Mouse (Mus musculus) lung, postnatal 36 days (tissue): ENCODE data around the gene Fgf12.

Experiments
- DNase-seq: peaks from one replicate; pipeline ENCODE4 v3.0.0; 2022; ENCODE audit warnings: mixed read lengths

Gene Fgf12

GRCm38 (mm10) chr16:28610940-28611339 lies 141.9 kb downstream of the Fgf12 start:
- peak; percentile 44 for DNase-seq

GRCm38 (mm10) chr16:28603155-28603554 lies 149.7 kb downstream of the Fgf12 start:
- DNase-seq, result no peak

GRCm38 (mm10) chr16:28601723-28602122 lies 151.1 kb downstream of the Fgf12 start:
- no peak for DNase-seq

- no peak for DNase-seq
These were observed 156.8 kb downstream of the Fgf12 start for GRCm38 (mm10) chr16:28596112-28596511.

GRCm38 (mm10) chr16:28593075-28593915 lies 159.6 kb downstream of the Fgf12 start:
- DNase-seq, result peak; percentile 76

DNA sequence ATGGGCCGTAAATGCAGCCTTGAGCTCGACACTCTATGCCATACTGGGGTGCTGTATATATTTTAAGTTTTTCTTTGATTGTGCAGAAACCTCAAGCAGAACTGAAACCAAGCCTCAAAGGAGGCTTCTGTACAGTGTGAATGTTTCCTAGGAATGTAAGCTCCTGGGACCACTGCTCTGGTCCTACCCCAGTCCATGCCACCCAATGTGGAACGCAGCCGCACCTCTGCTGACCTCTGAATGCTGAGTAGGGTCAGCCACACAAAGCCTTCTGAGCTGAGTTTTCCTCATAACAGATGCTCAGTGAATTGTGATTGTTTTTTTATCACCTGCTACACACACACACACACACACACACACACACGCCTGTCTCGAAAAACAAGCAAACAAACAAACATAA lies 160.4 kb downstream of the Fgf12 start:
- DNase-seq, result no peak

GRCm38 (mm10) chr16:28591583-28591982 lies 161.3 kb downstream of the Fgf12 start:
- DNase-seq, result no peak

DNA sequence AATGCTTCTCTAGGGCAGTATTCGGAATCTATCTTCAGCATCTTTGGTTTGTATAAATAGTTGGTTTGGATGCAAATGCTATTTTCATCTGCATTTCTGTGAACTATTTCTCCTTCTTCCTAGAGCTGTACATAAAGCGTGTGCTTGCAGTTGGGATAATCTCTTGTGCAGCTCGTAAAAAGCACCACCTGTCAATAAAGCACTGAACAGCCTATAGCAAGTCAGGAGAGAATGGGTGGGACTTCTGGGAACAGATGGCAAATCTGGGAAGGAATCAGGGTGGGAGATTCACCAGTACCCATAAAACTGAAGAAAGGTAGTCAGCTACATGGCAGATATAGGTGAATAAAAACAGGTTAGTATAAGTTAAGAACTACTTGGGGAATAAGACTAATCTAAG lies 180.7 kb downstream of the Fgf12 start:
- no peak for DNase-seq

DNA sequence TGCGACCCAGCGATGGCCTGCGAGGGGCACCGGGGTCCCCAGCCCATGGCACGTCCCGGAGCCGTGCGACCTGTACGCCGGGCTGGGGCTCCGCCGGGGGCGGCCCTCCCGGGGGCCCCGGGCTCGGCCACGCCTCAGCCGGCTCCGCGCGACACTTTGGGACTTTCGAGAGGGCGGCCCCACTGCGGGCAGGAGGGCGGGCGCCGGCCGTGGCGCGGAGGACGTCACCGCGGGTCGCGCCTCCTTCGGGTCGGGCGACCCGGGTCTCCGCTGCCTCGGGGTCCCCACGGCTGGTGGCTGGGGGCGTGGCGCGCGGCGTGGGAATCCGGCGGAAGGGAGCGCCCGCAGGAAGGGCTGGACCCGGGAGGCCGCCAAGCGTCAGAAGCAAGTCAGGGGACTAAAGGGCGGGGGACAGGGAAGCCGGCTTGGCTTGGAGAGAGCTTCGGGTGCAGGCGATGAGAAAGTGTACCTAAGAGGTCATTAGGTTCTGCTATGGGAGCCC lies 188.1 kb downstream of the Fgf12 start:
- DNase-seq, result no peak

DNA sequence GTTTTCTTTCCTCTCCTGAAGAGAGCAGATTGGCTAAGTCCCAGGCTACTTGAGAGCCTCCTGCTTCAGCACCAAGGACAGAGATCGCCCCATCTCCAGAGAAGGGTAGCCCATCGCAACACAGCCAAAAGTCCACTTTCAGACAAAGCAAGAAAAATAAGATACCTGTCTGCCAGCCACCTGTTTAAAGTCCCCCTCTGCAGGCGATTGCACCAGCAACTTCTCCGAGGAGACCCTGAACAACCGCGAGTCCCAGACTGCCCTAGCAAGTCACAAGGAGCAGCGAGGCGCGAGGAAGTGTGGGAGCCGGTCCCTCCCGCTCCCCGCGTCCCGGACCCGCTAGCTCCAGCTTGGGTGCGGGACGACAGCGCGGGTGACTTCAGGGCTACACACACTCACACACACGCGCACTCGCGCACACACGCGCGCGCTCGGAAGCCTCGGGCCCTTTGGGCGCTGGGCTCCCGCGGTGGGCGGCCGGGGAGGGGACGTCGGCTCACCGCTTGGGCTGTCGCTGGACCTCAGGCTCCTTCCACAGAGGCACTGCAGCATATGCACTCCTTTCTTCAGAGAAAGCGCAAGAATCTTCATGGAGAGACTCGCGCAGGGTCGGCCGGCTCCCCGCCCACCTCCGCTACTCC lies 188.7 kb downstream of the Fgf12 start:
- peak; percentile 9 for DNase-seq

DNA sequence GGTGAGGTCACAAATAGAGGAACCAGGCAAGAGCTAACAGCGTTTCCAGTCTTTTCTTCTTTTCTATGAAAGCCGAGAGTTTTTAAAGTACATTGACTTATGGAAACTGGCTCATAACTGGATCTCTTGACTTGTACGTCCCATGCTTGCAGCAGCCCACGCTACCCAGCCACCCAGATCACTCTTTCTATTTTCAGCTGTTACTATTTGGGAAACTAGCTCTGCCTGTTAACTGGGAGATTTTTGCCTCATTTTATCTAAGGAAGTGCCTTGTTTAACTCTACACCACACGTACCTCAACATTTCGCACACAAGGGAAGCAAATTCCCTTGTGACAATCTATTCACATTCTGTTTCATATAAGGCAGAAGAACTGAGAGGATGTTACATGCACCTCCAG lies 190.0 kb downstream of the Fgf12 start:
- DNase-seq, result no peak

GRCm38 (mm10) chr16:28555219-28555618 lies 197.6 kb downstream of the Fgf12 start:
- DNase-seq, result no peak

- no peak for DNase-seq
These were observed 213.4 kb downstream of the Fgf12 start for GRCm38 (mm10) chr16:28539423-28539822.

DNA sequence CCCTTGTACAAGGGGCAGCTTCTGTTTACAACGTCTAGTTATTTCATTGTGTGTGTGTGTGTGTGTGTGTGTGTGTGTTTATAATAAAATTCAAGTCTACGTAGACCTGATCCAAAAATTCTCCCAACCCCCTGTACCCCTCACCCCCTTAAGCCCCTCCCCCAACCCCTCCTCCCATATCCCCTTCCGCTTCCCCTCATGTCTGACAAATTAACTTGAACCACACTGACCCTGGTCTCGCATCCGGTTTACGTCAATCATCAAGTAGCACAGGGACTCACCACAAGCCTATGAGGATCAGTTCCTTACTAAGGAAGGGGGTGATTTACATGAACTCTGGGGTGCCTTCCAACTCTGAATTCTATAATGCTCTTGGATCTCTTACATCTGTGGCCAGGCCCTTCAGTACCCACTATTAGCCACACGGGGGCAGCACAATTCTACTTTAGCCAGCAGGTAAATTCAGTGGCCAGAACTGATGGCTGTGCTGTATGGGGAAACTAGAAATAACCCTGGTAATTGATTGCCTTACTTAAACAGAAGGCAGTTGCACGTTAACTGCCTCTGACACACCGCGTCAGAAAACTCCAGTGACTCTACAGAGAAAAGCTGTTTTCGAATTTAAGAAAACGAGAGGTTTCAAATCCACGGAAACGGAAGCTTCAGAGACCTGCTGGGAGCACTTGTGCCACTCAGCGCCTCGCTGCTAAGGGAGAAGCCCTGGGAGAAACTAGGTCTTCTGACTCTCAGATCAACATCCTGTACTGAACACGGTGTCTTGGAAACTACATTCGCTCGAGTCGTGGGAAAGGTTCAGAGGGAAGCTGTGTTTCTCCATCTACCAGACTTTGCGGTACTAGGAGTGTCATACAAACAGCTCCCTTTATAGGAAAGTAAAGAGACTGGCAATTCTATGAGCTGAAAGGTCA lies 235.0 kb downstream of the Fgf12 start:
- DNase-seq, result peak; percentile 77

GRCm38 (mm10) chr16:28512446-28512845 lies 240.4 kb downstream of the Fgf12 start:
- no peak for DNase-seq

DNA sequence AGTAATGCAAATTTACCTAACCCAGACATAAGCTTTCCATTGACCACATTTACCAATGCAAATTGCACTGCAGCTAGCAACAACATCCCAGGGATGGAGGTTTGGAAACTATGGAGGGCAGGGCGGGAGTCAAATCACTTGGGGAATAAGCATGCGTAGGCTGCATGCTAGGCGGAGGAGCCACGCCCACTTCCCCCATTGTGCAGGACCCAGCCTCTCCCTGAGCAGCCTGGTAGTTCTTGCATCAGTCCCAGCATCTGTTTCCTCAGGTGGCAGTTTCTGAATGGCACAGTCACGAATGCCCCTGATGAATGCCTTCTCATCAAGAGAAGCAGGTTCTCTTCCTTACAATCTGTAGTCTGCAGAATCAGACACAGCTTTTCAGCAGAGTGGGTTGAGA lies 241.5 kb downstream of the Fgf12 start:
- DNase-seq, result no peak

DNA sequence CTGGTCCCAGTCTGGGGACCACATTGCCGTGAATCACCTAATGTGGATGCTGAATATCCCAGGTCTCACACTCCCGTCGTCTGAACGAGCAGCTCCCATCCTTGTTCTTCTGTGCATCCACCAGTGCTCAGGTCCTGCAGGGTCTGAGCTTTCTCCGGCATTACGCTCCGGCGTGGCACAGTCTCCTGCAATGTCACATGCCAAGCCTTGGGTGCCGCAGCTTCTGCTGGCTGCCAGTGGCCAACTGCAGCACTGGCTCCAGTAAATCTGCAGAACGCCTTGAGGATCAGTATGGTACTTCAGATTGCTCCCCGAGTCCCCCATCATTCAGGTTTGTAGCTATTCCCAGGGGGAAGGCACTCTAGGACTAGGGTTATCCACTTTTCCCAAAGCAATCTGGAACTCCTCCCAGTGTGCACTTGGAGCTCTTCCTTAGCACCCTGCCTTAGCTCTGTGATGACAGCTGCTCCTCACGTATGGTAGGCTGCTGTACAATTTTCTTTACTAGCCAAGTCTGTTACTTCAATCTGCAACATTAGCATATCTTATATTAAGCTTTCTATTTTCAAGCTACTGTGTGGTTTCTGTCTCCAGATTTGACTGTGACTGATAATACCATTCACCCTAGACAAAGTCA lies 254.8 kb downstream of the Fgf12 start:
- DNase-seq, result no peak

GRCm38 (mm10) chr16:28491711-28492110 lies 261.2 kb downstream of the Fgf12 start:
- no peak for DNase-seq

DNA sequence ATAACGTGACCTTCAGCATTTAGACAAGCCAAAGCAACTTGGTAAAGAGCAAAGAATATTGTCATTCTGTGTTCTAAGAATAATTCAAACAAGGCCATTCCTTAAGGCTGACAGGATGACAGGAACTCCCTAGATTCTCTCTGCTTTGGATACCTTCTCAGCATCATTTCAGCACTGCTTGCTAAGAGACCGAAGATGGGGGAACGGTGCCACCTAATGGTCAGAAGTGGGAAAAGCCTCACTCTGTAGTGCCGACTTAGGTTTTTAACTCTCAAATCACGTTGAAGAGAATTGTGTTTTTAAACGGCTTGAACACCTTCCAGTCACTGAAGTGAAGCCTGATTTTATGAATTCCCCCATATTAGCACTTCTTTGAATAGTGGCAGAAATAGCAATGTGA lies 262.4 kb downstream of the Fgf12 start:
- peak; percentile 56 for DNase-seq

GRCm38 (mm10) chr16:28484920-28485319 lies 267.9 kb downstream of the Fgf12 start:
- DNase-seq, result no peak

- no peak for DNase-seq
These were observed 273.8 kb downstream of the Fgf12 start for GRCm38 (mm10) chr16:28479022-28479421.

GRCm38 (mm10) chr16:28476651-28477050 lies 276.2 kb downstream of the Fgf12 start:
- DNase-seq, result no peak

- DNase-seq, result no peak
These were observed 277.3 kb downstream of the Fgf12 start for GRCm38 (mm10) chr16:28475553-28475952.
